Mouse (Mus musculus): ENCODE measurements at regions not wholly inside any gene's neighbourhood (a gene's known extent, or its start where the extent isn't known, plus 50 kb on each side); places are given as distances from the start of the nearest gene placed in this dataset.

DNA sequence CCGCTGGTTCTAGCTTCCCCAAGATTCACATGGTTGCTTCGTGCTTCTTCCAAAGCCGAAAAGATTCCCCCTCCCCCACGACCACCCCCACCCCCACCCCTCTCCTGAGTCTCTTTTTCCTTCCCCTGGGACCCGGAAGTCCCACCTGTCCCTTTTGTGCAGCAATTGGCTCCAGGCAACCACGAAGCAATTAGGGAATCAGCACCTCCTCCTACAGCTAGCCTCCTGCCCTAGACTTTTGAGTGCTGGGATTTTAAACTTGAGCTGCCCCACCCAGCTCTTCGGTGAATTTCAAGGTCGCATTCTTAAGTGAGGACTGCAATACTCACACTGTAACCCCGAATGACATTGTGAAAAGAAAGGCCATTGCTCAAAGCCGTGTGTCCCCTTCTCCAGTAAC is 445.9 kb downstream of the Etnk1 start:
- no peak for DNase-seq (ENCODE audit: extremely low spot score, low read depth, low spot score)

DNA sequence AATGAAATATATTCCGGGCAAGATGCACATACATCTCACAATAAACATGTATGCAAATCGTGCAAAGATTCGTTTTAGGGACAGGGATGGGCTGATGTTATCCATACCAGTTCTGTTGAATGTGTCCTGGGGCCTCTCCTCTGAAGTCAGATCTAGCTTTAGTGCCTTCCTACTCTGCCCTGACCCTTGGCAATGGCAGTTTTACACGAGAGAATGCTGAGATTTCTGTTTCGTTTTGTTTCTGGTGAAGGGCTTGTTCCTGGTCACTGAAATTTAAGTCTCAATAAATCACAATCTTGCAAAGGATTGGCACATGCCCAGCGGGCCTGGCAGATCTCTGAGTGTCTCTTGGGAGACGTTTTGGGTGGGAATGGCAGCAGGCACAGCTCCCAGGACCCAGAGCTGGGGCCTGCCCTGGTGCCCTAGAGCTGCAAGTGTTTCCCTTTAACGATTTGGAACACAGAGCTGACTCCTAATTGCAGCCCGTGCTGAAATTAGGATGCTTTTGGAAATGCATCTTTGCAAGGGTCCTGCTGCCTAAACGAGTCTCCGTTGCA is 447.5 kb downstream of the Etnk1 start:
- DNase-seq (ENCODE audit: extremely low spot score, low read depth, low spot score), result no peak

DNA sequence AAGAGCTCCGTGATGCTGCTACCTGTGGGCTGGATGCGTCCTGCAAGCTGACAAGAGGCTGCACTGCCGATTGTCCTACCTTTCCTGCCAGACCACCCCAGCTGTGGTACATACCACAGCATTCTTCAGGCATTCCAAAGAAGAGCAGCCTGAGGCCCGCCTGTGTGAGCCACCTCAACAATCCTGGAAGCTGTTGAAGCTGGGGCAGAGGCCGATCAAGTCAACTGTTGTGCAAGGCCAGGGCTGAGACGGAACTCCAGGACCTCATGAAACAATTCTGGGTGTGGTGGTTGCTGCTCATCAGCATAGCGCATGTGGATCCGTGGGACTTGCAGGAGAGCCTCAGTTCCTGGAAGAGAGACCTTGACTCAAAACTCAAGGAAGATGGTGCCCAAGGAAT is 448.3 kb downstream of the Etnk1 start:
- DNase-seq (ENCODE audit: extremely low spot score, low read depth, low spot score), result no peak

DNA sequence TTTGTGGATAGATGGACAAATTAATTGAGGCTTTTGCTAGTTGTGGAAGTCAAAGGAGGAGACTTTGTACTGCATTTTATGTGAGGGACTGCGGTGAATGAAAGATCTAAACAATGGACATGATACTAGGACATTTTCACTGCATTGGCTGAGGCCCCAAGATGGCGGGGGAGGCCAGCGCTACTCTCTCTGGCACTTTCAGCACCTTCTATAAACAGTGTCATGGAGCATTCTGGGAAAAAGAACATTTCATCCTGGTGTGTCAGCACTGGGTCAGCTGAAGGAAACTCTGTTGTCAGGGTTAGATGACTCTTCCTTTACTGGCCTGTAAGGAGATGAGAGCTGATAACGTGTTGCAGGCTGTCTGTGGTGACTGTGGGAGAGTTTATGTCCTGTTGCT is 449.4 kb downstream of the Etnk1 start:
- no peak for DNase-seq (ENCODE audit: extremely low spot score, low read depth, low spot score)

DNA sequence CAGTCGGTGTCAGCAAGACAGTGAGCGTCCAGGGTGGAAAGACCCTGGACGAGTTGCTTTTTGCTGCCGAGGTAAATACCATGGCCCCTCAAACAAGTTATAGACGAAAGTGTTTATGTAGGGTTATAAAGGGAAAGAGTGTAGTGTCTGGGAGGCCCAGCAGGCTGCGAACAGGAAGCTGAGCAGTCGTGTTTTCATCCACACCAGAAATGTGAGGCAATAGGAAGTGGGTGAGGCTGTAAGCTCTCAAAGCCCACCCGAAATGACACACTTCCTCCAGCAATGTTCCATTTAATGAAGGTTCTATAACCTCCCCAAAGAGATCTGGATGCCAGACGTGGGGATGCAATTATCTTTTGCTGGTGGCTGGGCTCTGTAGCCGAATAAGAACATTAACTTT is 451.5 kb downstream of the Etnk1 start:
- no peak for DNase-seq (ENCODE audit: extremely low spot score, low read depth, low spot score)

DNA sequence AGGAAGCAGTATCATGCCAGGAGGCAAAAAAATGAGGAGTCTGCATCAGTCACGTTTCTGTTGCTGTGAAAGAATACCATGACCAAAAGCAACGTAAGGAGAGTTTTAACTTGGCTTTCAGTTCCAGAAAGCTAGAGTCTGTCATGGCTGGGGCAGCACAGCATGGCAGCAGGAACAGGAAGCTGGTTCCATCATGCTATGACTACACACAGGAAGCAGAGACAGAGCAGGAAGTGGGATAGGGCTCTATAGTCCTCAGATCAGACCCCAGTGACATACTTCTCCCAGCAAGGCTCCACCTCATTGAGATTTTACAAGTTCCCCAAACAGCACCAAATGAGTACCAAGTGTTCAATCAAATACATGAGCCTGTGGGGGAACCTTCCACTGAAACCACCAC is 453.6 kb downstream of the Etnk1 start:
- no peak for DNase-seq (ENCODE audit: extremely low spot score, low read depth, low spot score)

DNA sequence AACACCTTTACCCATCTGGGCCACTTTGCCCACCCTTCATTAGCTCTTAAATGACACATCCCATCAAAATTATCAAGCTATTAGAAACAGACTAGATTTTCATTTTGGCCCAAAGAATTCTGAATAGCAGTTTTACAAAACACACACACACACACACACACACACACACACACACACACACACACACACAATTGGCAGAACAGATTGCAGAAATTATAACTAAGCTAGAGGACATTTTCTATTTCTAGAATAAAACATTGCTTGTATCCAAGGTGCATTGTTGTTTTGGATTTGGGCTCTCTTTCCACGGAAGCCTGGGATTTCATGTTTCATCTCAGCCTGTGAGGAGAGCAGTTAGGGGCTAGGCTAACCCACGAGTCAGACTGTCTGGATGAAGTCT is 455.1 kb downstream of the Etnk1 start:
- DNase-seq (ENCODE audit: extremely low spot score, low read depth, low spot score), result no peak

DNA sequence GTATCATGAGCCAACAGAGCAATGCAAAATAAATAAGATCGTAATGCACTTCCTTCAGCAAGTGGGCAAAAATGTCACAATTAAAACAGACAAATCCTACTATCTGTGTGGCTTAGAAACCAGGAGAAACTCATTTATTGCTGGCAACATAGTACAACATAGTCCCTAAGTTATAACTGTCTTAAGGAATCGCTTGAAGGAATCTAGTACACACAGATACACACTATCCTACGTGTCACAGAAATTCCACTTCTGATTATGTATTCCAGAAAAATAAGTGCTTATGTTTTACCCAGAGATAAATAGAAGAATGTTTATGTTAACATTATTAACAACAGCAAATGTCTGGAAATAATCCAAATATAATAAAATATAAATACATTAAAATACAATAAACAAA is 457.9 kb downstream of the Etnk1 start:
- DNase-seq (ENCODE audit: extremely low spot score, low read depth, low spot score), result no peak

DNA sequence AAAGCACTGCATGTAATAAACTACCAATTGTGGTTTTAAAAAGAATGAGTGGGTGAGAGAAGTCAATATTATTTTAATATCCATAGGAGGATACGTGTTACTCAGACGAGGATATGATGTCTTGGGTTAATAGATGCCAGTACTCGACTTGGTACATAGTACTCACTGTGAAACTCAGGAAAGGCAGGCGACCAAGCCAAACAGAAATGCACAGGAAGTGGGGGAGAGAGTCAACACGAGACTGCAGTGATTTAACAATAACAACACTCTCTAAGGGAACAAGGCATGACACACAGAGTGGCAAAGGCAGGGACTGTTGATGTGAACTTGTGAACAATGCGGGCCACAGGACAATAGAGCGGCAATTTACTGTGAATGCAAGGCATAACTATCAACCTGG is 464.6 kb downstream of the Etnk1 start:
- DNase-seq (ENCODE audit: extremely low spot score, low read depth, low spot score), result no peak

DNA sequence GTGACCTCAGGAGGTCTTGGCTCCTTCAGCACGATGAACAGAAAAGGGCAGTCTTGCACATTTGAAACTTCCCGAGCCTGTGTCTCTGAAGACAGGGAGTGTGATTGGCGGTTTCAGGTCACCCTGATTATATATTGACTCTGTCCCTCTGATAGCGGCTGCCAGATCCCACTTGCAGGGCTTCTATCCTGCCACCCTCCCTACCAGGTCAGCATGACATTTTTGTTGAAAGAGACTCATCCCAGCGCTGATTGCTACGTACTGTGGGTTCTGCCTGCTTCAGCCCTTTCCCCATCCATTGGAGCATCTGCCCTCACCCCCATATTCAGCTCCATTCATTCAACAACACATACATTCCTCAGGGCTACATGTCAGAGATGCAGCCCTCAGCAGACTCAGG is 466.7 kb downstream of the Etnk1 start:
- DNase-seq (ENCODE audit: extremely low spot score, low read depth, low spot score), result no peak

DNA sequence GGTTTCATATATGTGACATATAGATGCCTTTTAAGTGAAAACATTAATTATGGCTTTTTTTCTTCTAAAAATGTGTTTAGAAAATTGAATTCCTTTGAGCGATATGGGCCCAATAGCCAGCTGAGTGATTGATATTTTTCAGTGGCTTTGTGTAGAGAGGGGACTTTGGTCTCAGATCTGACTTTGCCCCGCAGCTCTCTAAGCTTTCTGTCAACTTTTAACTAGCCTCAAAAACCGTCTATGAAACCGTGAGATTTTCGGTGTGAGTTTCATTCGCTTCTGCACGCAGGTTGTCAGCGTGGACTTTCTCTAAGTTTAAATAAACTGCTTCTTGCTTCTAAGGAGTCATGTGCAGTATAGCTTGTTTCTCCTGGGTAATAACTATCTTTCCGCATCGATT is 467.3 kb downstream of the Etnk1 start:
- DNase-seq (ENCODE audit: extremely low spot score, low read depth, low spot score), result no peak

DNA sequence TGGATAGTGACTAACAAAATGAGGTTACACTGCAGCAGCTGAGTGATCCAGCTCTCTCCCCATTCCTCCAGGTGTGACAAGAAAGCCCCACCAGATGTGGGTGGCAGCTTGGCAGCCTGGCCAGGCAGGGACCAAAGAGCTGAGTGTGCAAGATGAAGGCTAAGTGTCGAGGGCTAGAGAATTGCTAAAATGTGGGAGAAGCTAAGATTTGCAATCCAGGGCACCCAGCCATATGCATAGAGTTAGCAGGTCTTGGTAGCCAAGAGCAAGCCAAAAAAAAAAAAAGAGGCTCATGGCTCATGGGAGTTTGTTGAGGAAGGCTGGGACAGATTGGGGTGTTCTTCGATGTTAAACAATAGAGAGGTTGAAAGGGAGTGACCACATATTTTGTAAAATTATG is 468.0 kb downstream of the Etnk1 start:
- DNase-seq (ENCODE audit: extremely low spot score, low read depth, low spot score), result no peak

DNA sequence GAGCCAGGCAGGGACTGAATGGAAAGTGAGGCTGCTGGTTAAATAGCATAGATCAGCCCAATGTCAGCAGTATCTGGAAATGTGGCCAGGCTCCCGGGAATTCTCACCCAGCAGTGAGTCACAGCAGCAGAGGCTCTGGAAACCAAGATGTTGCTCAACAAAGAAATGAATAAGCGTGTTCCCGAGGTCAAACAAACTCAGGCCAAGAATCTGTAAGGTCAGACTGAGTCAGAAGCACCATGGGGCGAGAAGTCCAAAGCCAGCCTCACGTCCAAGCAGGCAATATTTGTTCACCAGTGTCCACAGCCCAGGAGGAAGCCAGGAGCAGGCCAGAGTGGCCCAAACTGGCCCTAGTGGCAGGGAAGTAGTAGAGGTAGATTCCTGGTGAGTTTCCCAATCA is 473.6 kb downstream of the Etnk1 start:
- no peak for DNase-seq (ENCODE audit: extremely low spot score, low read depth, low spot score)

DNA sequence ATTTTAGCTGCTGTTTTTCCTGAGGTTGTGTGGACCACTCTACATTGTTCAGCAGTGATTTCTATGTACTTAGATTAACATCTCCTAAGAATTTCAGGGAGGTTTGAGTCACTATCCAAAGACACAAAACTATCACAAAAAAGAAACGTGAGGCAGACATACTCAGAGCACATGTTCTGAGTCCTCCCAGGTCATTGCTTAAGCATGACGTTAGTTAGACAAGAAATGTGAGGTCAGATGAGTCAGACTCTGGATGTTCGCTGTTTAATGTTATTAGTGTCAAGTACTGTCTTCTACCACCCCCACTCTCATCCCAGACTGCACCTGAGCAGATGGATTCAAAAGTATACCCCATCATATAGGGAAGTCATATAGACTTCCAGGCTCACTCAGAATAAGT is 475.0 kb downstream of the Etnk1 start:
- no peak for DNase-seq (ENCODE audit: extremely low spot score, low read depth, low spot score)

DNA sequence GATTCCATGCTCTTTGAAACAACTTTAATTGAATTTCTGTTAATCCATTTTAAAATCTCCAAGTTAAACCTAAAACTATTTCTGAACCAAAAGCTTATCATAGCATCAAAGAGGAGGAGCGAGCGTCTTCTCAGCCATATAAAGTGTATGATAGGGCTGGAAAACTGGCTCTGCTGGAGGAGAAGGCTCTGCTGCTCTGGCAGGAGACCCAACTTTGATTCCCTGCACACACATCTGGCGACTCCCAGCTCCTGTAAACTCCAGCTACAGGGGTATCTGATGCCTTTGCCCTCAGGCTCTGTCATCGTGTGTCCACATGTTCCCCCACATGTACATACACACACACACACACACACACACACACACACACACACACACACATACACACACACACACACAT is 479.0 kb downstream of the Etnk1 start:
- DNase-seq (ENCODE audit: extremely low spot score, low read depth, low spot score), result no peak

DNA sequence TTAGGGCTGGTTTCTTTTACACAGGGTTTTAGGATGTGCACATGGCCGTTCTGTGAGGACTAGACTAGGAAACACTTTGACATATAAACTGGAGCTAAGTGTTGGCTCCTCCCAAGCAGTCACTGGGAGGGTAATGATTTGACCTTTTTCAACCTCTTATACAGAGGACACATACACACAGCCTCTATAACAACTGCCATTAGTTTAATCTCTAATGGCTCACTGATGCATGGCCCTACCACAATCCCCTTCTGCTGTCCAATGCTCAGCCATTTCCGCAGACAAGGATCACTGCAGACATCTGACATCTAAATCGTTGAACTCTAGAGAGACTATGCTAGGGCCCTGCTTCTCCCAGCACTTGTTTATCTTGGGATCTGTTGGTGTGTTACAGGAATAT is 481.5 kb downstream of the Etnk1 start:
- no peak for DNase-seq (ENCODE audit: extremely low spot score, low read depth, low spot score)

DNA sequence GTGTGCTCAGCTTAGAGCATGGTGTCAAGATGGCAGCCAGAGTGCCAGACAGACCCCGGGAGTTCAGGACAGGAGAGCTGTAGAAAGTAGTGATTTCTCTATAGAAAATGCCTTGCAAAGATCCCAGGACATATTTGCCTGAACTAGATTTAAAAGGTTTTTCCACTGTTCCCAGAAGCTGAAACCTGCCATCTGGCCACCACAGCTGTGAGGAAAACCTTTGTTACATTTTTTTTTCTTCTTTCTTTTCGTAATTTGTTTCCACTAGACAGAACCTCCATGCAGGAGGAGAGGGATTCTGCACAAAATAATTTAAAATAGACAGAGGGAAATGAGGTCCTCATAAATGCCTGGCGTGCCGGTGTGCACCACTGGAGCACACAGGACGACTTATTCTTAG is 489.6 kb downstream of the Etnk1 start:
- DNase-seq (ENCODE audit: extremely low spot score, low read depth, low spot score), result no peak

DNA sequence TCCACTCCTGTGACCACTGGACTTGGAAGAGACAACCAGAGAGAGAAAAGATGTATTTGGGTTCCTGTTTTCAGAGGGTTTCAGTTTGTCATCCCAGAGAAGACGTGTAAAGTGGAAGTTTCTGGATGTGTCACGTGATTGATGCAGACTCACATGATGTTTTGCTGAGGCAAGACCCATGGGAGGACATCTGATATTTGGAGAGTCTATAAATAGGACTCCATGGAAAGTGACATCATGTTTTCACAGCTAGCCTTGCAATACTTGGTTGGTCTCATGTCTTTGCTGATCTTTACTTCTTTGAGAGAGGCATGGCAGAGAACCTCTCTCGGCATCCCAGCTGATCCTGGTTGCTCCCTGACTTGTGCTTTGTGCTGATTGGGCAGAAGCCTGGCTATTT is 493.8 kb downstream of the Etnk1 start:
- no peak for DNase-seq (ENCODE audit: extremely low spot score, low read depth, low spot score)

DNA sequence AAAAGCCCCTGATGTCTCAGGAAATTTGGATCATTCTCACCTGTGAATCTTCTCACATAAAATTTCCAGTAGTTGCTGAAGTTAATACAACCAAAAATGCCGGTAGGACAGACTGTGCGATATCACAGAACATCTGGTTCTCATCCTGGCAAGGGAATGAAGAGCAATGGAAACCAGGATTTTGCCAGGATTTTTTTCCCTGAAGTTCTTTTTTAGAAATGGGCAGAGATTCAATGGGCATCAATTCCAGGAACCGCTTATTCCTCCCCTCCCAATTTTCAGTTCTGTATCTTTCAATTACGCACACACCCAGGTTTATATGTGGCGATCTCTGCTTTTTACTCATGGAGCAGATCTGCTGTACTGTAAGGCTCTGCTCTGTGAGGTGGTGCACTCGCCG is 496.3 kb downstream of the Etnk1 start:
- no peak for DNase-seq (ENCODE audit: extremely low spot score, low read depth, low spot score)

DNA sequence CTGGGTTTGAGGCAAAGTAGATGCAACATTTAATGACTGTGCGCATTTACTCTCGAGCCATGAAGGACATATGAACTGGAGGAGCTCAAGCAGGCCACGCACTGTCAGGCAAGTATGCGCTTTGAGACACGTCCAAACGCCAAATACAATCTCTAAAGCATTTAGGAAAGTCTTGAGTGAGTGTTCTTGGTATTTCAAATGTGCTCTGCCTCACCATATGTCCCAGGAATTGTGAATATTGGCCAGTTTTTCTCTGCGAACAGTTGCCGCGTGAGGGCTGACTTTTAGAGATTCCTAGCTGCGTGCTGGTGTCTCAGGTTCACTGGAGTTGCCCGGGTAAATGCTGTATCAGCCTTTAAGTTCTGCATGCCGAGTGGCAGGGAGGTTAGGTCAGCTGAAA is 498.4 kb downstream of the Etnk1 start:
- no peak for DNase-seq (ENCODE audit: extremely low spot score, low read depth, low spot score)

DNA sequence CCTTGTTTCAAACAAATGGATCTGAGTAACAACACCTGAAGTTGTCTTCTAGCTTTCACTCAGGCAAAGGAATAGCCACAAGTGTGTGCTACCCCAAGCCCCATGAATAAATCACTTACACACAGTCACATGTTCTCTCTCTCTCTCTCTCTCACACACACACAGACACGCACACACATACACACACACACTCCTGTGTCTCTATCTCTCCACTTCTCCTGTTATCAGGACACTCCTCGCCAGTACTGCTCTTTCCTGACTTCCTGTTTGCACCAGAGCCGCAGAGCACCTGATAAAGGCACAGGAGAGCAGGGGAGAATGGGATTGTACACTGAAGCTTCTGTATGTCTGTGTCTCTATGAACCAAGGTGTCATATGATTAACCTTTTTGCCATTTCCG is 501.5 kb downstream of the Etnk1 start:
- no peak for DNase-seq (ENCODE audit: extremely low spot score, low read depth, low spot score)

DNA sequence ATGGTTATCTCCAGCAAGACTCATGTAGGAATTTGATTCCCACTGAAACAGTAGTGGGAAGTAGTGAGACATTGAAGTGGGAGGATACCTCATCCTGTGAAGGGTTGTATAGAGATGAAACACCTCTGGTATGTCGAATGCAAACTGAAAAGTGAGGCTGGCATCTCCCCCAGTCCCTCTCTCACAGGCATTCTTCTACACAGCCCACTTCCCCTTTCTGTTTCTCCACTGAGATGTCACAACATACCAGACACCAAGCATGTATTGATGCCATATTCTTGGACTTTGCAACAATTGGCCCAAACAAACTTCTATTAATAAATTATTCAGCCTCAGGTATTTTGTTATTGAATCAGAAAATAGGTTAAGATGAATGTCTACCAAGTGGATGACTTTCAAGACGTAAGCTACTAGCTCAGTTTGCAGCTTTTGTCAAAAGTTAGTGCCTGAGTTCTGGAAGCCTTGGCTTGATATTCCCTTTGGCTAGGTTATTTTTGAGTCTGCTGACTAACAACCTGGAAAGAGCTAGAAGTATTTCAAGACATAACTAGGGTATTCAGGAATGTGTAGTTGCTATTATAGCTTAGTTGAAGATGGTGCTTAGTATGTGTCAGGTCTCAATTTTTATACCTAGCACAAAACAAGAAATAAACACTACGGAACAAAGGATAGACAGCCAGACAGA is 502.6 kb downstream of the Etnk1 start:
- no peak for DNase-seq (ENCODE audit: extremely low spot score, low read depth, low spot score)

DNA sequence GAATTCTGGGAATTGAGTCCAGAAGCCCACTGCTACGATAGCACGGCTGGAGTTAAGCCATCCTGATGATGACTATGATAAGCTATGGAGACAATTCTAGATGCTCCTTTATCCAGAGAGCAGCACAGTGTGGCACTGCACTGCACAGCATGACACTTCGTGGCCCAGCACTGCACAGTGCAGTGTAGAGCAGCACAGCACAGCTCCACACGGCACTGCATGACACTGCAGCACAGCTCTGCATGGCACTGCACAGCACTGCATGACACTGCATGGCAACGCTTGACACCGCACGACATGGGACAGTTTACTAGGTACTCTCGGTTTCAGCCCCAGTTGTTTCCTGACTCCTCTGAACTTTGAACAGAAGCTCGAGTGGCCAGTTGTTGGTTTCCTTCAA is 523.1 kb downstream of the Etnk1 start:
- no peak for DNase-seq (ENCODE audit: extremely low spot score, low read depth, low spot score)
